Mouse (Mus musculus) frontal cortex, postnatal 25 days (tissue): Measurements from ENCODE around the gene Rps6kb2.

Source experiments
- DNase-seq, 2 experiments: peaks; one replicate each; pipeline ENCODE4 v3.0.0; 2022; ENCODE audit warnings: low spot score in 2 of 2

Gene Rps6kb2

DNA sequence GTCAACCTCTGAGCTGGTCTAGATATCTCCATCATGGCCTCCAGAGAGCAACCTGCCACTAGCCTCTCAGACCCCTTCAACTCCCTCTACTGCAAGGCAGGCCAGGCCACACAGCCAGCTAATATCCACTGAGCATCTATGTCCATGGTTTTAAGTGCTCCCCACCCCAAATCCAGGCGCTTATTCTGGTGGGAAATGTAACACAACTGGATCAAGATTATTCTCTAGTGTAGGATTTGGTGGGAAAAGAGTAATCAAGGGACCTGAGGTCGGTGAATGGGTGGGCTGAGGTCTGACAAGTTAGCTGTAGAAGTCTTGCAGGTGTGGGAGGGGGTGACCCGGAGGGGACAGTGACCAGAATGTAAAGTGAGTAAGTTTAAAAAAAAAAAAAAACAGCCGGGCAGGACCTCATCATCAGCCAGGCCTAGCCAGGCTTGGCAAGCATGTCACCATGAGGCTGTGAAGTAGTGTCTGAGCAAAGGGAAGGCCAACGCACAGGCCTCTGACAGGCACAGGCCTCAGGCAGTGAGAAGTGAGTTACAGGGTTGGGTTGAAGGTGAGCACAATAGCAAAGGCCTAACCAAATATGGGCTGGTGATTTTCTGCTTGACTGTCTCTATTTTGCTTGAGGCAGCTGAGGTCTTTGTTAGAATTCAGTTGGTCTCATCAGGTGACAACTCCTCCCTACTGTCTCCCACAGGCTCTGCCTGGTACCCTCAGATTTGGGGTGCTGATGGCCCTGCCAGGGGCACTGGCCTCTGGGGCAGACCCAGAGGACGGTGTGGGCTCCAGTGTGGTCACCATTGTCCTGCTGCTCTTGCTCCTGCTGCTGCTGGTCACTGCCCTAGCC lies 7.7 kb downstream of the Rps6kb2 start:
- DNase-seq = no peak

DNA sequence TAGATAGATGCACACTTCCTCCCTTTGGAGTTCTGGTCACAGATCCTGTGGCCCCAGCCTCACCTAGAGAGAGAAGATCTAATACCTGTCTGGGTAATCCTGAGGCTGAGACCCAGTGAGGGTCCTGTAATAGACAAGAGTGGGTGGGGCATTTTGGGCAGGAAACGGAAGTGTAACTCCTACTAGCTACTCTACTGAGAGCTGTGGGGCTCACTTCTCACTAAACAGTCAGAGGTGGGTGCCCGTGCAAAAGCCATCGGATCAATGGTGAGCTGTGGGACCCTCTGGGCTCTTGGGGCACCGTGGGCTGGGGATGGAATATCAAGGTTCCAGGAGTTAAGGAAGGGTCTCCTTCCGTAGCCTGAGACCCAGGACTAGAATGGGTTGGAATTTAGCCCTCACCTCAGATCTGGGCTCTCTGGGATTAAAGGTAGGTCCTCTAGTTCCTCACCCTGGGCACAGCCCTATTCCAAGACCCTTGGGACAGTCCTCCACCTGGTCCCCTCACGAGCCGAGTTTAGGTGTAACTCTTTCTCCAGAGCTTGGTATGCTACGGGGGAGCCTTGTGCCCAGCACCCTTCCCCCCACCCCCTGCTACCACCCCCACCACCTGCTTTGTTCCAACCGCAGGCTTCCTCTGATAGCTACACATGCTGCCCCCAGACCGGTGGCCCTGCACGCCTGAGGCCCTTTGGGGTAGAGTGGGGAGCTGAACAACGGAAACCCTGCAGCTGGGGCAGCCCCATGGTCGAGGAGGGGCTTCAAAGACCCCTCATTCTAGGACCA lies 8.5 kb downstream of the Rps6kb2 start:
- no peak for DNase-seq

DNA sequence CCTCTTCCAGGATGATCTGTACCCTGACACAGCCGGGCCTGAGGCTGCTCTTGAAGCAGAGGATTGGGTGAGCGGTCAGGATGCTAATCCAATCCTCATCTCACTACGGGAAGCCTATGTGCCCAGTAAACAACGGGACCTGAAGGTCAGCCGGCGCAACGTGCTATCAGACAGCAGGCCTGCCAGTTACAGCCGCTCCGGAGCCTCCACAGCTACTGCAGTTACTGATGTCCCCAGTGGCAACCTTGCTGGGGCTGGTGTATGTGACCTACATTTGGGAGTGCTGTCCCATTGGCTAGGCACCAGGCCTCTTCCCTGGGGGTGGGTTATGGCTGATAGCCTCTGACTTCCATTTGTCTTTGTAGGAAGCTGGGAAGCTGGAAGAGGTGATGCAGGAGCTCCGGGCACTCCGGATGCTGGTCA lies 9.9 kb downstream of the Rps6kb2 start, which contains the start of gene Ptprcap:
Gene Ptprcap (plus strand): TSS at position 373 of the 423 bp plus-strand sequence.
- DNase-seq = no peak

DNA sequence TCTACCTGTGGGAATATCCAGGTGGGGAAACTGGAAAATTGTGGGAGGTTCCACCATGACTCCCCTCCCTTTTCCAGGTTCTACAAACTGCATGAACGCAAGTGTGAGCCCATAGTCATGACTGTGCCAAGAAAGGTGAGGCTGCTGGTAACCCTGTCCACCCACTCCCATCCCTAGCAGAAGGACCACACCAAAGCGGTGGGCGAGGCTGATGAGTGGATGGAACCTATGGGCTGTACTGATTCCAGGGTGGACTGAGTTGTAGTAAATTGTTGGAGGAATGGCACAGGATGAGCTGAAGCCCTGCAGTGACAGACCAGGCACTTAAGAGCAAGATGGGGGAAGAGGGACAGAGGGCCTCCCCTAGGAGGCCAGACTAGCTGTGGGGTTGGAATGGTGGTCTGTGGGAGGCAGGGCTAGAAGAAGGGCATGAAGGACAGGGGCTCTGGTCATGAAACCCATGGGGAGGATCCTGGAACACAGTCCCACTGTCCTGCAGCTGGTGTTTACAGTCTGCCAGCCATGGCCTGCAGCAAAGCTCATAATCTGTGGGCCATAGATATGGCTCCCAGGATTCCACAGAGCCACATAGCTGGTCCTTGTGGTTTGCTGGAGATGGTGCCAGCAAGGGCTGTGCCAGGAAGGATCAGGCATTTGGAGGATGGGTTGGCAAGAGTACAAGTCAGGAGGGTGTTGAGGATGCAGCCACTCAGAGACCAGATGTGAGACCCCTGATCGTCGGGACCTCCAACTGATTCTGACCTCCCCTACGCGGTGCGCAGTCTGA lies 10.5 kb downstream of the Rps6kb2 start:
- no peak for DNase-seq

DNA sequence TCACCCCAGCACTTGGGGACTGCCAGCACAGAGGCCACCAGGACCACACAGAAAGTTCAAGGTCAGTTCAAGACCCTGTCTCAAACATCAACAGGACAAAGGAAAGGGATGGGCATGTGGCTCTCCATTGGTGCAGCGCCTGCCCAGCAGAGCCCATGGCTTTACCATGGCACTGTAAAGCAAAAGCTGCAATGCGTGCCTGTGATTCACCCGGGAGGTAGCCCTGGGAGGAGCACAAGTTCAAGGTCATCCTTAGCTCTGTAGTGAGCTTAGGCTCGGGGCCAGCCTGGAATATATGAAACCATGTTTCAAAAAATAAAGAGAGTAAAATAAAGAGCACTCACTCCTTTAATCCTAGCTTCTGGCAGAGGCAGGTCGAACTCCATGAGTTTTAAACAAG lies 11.3 kb downstream of the Rps6kb2 start:
- no peak for DNase-seq

DNA sequence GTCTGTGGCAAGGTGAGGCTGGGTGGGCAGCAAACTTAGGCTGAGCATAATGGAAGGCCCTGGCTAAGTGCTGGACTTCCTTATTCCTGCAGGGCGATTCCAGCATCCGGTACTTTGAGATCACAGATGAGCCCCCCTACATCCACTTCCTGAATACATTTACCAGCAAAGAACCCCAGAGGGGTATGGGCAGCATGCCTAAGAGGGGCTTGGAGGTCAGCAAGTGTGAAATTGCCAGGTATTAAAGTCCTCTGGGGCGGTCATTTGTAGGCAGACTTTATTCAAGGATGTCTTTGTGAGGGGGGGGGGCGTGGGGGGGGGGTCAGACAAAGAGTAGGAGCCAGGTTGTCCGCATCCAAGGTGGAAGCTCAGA lies 11.7 kb downstream of the Rps6kb2 start:
- no peak for DNase-seq

DNA sequence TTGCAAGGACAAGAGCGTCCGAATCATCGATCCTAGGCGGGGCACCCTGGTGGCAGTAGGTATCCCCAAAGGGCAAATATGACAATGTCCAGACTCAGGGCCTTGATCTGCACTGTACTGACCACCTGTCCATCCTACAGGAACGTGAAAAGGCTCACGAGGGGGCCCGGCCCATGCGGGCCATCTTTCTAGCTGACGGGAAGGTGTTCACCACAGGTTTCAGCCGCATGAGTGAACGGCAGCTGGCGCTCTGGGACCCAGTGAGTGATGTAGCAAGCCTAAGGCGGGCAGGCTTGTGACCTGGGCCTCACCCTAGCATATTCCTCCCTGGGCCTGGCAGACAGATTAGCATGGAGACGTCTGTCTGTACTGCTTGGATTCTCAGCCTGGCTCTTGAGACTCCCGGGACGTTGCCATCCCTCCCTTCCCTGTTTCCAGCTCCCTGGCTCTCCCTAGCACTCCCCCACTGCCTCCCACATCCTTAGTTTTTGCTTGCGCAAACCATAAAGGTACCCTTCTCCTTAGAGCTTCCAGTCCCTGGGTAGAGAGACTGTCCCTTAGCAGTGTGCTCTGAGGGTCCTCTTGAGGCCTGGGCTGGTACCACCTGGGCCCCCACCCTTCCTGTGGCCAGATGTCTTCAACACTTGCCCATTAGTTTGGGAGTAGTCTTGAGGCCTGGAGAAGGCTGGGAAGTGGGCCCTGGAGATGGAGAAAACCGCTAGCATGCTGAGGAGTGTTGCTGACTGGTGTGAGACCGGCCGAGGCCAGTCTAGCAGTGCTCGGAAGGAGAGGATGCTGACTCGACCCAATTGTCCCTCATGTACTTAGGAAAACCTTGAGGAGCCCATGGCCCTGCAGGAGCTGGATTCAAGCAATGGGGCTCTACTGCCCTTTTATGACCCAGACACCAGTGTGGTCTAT lies 12.3 kb downstream of the Rps6kb2 start:
- DNase-seq = no peak

DNA sequence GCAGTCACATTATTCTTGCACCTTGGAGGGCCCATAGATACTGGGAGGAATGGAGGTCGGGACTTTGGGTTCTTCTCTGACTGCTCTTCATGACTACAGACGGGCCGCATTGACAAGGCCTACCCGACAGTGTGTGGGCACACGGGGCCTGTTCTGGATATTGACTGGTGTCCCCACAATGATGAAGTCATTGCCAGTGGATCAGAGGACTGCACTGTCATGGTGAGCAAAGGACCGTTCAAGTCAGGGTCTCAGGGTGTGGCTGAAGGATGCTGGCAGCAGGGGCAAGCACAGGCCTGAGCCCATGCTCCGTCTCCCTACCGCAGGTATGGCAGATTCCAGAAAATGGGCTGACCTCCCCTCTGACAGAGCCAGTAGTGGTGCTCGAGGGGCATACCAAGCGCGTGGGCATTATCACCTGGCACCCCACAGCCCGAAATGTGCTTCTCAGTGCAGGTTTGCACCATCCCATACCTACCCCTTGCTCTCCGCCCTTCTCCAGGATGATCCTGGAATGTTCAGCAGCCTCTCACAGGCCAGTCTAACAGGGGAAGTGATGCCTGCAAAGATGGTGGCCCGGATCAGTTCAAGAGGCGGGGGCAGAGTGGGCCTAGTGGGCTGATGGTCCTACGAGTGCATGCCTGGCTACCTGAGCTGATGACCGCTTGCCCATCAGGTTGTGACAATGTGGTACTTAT lies 13.2 kb downstream of the Rps6kb2 start:
- no peak for DNase-seq

DNA sequence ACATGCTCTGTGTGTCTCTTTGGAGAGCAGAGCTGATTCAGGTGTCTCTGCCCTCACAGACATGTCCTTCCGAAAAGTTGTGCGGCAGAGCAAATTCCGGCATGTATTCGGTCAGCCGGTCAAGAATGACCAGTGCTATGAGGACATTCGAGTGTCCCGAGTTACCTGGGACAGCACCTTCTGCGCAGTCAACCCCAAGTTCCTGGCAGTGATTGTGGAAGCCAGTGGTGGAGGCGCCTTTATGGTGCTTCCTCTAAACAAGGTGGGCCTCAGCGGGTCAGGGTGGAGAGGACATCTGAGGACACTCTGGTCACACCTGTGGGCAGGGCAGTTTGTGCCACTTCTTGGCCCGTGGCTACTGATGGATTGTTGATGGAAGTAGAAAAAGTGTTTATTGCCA lies 13.9 kb downstream of the Rps6kb2 start:
- DNase-seq = no peak

DNA sequence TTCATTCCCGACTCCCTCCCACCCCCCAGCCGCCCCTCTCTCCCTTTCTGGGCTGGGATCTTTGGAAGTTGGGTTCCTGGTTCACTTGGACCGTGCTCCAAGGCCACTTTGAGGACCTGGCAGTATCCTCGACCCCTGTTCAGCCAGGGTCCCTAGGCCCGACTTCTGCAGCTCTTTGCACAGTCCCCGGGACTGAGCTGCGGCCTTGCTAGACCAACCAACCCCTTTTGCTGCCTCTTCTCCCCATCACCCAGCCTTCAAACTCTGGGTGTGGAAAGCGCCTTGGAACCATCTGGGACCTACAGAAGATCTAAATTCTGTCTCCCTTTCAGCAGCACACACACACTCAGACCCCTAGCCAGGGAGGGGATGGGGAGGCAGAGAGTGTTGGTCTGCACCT lies 14.3 kb downstream of the Rps6kb2 start:
- no peak for DNase-seq

DNA sequence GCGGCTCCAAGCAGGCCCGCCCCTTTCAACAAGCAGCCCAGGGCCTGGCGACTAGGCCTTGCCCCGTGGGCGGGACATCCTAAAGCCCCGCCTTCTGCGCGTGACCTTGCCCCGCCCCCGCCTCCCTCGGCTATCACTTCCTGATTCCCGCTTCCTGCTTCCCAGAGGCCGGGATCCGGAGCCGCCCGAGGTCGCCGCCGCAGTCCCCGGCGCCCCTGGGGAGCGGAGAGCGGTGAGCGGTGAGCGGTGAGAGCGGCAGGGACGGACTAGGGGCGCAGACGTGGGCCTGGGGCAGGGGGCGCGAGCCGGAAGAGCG lies 14.7 kb downstream of the Rps6kb2 start, which contains the start of gene Coro1b:
Gene Coro1b (plus strand): TSS at position 129 of the 316 bp plus-strand sequence.
- peak; percentile 91 to 92 for DNase-seq

DNA sequence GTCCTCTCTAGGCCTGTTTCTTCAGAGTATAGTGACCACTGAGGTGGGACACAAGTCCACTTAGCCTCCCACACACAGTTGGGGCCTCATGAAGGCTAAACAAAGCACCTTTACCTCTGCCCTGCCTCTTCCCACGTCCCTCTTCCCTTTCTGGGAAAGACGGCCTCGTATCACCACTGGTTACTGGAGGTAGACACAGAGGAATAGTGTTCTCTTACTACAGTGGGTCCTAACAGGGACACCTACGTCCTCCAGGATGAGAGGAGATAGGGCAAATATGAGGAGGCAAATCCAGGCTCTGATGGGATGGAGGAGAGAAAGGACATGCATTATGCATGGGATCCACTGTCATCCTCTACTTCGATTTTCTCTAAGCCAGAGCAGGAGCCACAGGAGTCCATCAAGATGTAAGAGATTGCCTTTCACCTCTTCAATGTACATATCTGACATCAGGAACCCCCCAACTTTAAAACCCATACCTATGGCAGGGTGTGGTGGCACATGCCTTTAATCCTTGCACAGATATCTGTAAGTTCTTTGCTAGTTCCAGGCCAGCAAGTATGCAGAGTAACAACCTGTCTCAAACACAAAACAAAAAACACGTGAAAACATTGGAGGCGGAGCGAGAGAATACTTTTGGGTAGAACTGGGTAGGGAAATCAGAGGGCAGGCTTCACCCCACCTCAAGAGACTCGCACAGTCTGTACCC lies 15.2 kb downstream of the Rps6kb2 start:
- no peak for DNase-seq

DNA sequence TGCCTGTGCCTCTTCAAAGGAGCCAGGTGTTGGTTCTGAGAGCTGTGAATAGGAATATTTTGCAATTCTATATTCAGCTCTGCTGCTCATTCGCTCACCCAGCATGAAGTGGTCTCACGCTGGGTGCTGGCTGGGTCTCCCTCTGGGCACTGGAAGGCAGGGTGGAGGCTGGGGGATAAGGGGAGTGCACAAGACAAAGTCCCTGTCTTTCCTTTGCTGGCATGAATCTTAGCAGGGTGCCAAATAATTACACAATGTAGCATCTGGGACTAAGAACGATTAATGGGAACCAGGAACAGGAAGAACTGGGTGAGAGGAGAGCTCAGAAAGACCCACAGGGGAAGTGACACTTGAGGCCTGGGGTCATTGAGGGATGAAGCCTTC lies 16.1 kb downstream of the Rps6kb2 start:
- no peak for DNase-seq

DNA sequence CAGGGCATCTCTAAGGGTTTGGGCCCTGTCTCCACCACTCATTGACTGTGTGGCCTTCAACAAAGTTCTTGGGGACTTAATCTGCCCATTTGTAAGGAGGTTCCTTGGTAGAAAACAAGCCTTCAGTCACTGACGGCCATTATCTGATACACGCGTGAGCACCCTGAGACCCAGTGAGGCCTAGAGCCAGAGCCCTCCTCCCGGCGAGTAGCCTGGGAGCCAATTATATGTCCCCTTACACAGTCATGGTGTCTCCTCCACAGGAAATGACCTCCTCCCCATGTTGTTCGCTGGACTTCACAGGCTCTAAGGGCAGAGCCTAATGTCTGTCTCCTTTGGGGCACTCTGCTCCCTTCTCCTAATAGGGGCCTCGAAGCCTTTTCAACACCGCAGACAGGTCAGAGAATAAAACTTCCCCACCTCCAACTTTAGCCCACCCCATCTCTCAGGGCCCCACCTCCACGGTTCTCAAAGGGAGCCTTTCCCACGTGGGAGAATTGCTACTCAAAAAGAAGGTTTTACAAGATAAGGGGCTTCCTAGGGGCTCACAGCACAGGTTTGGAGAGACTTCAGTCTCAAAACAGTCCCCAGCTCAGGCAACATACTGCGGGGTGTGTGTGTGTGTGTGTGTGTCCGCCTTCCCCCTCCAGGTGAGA lies 16.7 kb downstream of the Rps6kb2 start:
- no peak for DNase-seq

DNA sequence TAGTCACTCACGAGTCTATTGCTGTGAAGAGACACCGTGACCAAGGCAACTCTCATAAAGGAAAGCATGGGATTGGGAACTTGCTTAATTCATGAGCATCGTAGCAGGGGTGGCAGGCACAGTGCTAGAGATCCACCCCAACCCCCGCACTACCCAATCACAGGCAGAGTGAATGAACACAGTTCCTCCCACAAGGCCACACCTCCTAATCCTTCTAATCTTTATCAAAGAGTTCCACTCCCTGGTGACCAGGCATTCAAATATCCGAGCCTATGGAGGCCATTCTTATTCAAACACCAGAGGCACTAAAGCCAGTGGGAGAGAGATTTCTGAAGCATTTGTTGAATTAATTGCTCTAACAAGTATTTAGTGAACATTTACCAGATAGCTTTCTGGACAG lies 17.2 kb downstream of the Rps6kb2 start:
- DNase-seq = no peak

DNA sequence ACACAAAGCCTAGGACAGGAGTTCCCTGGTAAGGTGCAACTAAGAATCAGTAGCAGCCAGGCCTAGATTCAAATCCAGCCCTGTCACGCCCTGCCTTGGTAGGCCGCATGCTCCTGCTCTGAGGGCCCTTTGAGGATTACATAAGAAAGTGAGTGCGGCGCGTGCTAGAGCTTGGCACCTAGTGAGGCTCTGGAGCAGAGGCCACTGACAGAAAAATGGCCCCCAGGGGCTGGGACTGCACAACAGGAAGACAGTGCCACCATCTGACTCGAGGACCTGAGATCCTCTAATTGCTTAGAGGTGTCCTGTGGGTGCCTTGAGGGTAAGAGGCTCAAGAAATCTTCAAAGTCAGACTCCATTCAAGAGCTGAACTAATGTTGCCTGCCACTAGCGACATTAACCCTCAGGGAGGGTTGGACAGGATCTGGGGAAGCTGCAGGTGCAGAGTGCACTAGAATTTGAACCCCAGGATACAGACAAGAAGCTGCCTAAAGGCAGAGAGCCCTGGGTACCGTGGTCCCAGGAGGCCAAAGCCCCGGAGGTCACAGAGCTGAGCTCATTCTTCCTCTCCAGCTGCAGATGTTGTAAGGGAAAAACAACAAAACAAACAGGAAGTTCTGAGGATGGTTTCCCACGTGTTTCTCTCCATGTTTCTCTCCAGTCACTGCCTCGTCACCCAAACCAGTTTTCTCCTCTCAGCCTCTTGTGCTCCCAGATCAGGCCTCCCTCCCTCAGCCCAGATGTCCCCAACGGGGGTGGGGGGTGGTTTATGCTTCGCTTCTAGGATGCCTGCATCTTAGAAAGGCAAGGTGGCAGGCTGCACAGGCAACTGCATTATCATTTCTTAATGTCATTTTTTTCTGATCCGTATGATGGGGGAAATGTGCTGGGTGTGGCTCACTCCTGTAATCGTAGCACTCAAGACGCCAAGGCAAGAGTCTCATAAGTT lies 18.3 kb downstream of the Rps6kb2 start:
- DNase-seq = no peak

DNA sequence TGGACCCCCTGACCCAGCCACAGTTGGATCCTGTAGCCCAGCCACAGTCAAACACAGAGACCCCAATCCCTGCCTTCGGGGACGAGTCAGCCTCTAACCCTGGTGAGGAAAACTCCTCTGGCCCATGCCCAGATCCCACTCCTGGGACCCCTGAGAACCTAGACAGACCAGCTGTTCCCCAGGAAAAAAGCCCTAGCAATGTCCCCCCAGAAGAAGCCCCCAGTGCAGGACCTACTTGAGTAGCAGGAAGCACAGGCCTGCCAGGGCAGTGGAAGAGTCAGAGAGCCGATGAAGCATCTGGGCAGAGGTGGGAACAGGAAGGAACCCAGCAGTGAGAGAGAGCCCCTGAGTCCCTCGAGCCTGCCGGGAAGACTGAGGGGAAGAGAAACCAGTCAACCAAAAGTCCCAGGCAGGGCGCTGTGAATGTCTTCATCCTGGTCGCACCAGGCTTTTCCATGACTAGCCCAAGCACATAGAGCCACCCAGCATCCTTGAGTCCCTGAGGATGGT lies 19.3 kb downstream of the Rps6kb2 start, which contains the start of gene Cabp4:
Gene Cabp4 (minus strand): TSS at position 275 of the 510 bp plus-strand sequence.
- no peak for DNase-seq
